Mouse (Mus musculus): ENCODE results near the gene Gna12.

Gene Gna12

DNA sequence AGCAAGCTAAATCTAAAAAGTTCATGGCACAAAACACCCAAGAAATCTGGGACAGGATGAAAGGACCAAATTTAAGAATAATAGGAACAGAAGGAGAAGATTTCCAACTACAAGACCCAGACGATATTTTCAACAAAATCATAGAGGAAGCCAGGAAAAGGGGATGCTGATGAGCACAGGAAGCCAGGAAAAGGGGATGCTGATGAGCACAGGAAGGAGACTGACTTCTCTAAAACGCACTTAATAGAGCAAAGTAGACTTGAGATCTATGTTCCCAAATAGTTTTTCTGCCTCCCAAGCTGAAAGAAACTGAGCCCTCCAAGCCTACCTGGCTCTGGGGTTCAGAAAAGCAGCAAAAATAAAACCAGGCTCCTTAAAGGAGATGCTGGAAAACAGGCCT is 2.8 kb downstream of the Gna12 start:
- DNase-seq (ENCODE audit: low read depth, low spot score) = no peak

DNA sequence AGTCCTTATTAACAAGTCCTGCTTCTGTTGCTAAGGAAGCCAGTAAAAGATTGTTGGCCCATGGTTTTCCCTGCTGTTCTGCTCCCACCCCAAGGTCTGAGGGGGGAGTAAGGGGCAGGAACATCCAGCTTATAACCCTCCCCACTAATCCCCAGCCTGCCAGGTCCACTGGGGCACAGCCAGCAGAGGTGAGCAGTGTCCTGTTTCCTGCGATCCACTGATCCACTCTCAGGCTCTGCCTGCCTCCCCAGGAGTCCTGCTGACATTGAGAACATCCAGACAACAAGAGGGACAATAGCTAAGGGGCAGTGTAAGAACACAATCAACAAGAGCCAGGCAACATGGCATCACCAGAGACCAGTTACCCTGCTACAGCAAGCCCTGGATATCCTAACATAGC is 3.4 kb downstream of the Gna12 start:
- DNase-seq (ENCODE audit: low read depth, low spot score) = no peak

DNA sequence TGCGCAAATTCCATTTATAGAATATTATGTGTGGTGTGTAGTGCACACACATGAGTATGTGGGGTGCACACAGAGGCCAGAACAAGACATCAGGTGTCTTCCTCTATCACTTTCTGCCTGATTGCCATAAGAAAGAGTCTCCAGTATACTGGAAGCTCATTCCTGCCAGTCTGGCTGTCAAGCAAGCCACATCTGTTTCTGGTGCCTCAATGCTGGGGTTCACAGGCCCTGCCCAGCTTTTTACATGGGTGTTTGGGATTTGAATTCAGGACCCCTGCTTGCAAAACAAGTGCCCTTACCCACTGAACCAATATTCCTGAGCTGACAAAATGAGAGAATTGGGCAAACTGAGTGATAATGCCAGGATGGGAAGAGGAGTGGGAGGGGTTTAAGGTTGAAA is 4.1 kb downstream of the Gna12 start:
- no peak for DNase-seq (ENCODE audit: low read depth, low spot score)

DNA sequence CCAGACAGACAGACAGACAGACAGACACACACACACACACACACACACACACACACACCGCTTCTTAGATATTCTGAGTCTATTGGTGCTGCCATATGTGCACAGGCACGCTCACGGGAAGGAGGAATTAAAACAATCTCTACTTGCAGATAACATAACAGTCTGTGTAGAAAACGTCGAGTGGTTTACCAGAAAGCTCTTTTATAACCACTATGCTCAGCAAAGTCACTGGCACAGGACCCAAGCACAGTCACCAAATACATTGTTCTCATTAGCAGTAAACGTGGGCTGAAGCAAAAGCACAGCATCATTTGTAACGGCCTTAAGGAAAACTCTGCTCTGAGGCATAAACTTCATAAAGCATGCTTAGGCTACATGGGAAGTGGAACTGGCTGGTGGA is 6.1 kb downstream of the Gna12 start:
- no peak for DNase-seq (ENCODE audit: low read depth, low spot score)

DNA sequence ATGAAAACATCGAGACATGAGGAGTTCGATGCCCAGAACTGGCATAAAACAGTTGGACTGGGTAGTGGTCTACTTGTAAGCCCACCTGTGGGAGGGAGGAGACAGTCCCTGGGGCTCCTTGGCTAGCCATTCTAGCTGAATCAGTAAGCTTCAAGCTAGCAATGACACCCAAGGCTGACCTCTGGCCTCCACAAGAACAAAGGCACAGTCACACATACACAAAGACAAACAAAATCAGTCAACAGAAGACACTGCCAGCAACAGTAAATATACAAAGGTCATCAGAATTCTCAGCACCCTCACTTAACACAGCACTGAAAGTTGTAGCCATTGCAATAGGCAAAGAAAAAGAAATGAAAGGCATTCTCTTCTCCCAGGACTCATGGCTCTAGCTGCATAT is 6.8 kb downstream of the Gna12 start:
- no peak for DNase-seq (ENCODE audit: low read depth, low spot score)

DNA sequence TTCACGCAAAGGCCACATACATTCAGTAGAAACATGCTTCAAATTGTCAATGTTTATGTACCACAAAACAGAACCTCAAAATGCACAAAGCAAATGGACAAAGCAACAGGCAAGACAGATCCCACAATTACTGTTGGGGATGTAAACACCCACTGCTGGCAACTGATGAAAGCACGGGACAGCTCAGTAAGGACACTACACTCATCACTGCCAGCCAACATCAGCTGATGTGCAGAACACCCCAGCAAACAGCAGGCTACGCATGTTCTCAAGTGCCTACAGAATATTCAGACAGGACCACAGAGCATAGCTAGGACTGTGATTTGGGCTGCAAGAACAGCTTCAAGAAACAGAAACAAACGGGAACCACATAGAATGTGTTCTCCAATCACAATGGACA is 8.3 kb downstream of the Gna12 start:
- no peak for DNase-seq (ENCODE audit: low read depth, low spot score)

DNA sequence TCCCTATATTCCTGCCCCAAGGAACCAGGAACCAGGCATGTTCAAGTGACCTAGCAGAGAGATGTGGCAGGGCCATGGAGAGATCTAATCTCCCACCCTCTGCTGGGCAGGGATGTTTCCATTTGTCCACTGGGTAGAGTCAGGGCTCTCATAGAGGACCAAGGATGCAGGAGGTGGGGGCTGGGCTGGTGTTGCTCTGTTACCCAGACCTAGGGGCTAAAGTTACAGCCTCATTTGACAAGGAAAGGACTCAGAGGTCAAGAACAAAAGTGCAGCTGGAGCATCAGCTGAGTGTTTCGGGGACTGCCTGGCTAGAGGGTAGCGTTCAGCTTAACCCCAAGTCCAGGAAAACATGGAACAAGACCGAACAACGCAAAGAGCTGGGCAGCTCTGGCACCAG is 9.7 kb downstream of the Gna12 start:
- no peak for DNase-seq (ENCODE audit: low read depth, low spot score)

DNA sequence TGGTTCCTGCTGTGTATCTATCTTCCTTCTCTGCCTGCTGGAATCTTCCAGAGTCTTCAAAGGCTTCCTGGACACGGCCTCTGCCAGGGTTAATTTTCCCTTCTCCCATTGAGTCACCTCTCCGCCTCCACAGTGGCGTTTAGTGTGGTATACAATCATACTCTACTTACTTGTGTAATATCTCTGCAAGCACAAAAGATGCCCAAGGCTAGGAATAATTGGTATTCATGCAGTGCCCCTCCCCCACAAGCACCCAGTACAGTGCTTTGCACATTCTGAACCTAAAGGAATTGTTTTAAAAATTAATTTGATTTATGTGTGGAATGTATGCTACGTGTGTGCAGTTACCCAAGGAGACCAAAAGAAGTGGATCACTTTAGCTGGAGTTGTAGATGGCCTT is 10.6 kb downstream of the Gna12 start:
- DNase-seq (ENCODE audit: low read depth, low spot score) = peak; percentile 85

DNA sequence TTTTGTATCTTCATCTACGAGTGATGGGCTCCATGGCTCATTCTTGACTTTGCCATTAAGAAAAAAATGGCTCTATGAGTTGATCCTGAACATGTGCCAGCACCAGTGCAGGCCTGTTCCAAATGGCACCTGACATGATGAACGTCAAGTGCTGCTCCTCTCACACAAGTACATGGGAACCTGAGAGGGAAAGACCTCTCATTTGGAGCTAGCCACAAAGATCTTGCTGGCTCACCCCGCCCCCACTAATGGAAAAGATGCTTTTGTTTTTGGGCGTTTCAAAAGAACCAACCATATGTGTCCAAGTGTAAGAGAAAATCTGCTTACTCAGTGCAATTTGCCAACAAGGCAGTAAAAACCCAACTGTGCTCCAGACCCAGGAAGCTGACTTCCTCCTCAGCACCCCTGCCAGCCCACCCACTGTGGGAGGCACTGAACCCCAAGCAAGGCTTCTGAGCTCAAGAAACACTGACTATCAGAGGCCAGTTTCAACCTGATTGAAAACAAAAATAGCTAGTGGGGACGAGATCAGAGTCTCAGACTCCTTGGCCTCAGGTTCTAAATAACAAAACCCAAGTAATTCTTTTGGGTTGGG is 11.7 kb downstream of the Gna12 start:
- no peak for DNase-seq (ENCODE audit: low read depth, low spot score)

DNA sequence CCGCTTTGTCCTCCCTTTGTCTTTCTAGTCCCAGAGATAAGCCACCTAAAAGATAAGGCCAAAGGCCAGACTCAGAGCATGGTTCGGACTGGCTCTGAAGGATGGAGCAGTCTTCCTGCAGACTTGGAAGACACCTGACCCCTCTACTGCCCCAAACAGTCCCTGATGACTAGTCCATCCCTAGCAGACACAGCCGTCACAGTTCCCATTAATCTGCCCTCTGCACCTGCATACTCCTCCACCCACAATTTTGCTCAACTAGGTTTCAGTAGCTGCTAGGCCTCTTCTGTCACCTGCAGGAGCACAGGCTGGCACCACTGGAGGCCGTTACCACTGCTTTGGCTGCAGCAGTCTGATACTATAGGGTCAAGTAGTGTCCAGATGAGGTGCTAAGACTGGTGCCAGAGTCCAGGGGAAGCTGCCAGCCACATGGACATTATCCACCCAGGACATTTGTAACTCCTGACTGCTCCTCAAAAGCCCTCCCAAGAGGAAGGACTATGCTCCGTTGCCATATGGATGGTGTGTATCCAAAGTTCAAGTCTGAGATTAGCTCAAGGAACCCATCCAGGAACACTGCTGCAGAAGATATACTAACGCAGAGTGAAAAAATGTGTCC is 13.2 kb downstream of the Gna12 start:
- DNase-seq (ENCODE audit: low read depth, low spot score) = no peak

DNA sequence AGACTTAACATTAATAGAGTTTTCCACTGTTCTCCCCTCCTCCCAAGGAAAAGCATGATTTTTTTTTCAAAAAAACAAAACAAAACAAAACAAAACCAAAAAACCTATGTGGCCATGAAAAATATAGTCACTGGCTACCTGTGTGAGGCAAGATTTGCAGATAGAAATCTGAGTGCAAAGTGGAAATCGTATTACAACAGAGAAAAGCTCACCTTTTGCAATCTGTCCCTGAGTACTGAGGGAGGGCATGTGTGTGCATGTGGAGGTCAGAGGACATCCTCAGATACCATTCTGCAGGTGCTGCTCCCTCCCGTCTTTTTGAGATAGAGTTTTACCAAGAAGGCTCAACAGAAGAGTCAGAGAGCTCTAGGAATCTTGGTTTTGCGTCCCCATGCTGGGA is 14.2 kb downstream of the Gna12 start:
- DNase-seq (ENCODE audit: low read depth, low spot score) = no peak

DNA sequence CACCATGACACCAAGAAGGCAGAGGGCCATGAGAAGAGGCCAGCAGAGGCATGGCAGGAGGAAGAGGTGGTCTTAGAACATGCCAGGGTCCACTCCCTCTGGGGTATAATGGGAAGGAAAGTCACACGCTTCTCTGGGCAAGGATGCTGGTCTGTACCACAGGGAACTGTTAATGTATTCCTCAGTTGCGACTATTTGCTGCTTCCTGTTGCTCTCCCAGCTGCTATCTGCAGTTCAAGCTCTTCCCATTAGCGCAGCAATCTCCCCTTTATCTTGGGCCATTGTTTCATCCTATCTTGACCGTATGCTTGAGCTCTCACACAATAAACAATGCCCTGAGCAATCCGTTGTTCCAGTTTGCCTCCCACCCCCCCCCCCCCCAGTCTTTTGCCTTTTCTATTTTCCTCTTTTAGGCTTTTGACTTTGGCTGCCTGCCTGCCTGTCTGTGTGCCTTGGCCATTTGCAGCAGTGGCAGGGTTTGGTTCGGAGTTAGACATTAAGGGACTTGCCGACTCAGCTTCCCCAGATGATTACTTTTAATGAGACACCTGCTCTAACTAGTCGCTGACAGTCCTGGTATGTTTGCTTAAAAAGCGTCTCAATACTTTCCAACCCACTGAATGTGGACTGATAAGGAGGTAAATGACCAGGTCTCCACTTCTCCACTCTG is 15.0 kb downstream of the Gna12 start:
- no peak for DNase-seq (ENCODE audit: low read depth, low spot score)

DNA sequence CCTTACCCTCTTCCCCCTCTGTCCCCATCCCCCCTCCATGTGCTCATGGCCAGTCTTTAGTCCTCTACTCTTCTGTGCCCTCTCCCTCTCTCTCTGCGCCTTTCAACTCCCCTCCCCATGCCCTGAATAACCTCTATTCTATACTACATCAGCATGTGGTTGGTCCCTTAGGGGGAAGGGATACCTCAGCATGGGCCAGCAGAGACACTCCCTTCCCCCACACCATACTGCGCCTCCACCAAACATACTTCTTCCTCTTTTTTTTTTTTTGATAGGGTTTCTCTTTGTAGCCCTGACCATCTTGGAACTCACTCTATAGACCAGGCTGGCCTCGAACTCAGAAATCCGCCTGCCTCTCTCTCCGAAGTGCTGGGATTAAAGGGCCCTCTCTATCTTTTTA is 15.8 kb downstream of the Gna12 start:
- no peak for DNase-seq (ENCODE audit: low read depth, low spot score)

DNA sequence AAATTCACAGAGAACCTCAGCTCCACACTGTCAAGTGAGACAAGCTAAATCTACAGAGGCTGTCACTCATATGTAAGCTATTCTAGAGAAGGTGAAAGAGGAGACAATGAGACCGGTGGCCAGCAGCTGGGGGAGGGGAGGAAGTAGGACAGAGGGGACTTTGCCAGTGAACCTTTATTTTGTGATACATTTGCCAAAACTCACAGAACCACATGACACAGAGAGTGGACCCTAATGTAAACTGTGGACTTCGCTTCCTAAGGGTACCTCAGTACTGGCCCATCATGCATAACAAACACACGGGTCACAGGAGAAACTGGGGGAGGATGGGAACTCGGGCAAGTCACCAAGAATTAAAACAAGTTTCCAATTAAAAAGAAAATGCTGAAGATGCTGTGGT is 17.5 kb downstream of the Gna12 start:
- no peak for DNase-seq (ENCODE audit: low read depth, low spot score)

DNA sequence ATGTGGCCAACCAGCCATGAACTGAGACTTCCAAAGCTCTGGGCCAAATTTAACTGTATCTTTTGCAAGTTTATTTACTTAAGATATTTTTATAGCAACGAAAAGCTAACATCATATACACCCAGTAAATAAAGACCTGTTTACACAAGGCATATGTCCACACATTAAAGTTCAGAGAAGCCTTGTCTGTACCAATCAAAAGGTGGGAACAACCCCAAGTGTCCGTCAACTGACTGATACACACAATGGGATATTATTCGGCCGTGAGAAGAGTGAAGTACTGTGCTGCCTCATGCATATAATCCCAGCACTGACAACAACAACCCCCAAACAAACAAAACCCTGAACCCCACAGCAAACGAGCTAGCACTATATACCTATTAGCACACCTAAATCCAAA is 18.2 kb downstream of the Gna12 start:
- DNase-seq (ENCODE audit: low read depth, low spot score) = no peak

DNA sequence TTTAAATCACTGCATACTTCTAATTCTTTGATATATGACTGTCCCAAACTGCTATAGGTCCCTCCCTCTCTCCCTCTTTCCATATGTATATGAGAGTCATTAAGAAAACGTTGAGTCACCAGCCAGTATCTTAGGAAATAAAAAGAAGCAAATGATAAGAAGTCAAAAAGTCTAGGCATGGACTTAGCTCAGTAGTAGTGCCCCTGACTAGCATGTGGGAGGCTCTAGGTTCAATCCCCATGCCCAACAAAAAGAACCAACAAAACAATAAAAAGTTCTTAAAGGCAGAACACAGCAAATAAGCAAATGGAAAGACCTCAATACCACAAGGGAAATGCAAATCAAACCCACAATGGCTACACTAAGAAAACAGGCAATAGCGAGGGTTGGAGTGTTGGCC is 18.8 kb downstream of the Gna12 start:
- DNase-seq (ENCODE audit: low read depth, low spot score) = peak; percentile 31

DNA sequence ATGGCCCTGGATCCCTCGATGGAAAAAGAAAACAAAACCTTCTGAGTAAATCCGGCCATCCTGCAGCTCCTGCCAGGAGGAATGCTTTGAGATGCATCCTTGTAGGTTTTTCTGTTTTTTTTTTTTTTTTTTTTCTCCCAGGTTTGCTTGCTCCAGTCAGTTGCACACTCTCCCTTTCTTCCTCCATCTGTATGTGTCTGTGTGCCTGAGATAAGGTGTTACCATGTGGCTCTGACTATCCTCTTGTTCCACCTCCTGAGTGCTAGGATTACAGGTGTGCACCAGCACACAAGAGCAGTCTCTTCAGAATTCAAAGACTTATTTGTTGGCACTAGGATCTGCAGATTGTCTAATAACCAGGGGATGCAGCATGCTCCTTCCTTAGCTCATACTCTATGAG is 23.3 kb downstream of the Gna12 start:
- no peak for DNase-seq (ENCODE audit: low read depth, low spot score)

DNA sequence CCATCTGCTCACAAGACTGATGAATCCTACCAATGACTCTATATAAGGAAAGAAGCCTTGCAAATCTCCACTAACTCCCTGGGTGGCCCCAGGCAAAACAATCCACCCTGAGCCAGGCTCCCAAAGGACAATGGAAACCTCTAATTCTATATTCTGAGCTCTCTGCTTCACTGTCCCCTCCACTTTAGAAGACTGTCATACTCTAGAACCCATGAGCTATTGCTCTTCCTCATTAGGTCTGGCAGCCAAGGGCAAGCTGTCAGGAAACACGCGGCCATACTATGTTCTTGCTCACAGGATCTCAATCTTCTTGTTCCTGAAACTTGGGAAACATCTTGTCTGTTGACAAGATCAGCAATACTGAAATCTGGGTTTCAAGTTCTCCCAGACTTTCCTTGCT is 24.0 kb downstream of the Gna12 start:
- peak; percentile 37 for DNase-seq (ENCODE audit: low read depth, low spot score)

DNA sequence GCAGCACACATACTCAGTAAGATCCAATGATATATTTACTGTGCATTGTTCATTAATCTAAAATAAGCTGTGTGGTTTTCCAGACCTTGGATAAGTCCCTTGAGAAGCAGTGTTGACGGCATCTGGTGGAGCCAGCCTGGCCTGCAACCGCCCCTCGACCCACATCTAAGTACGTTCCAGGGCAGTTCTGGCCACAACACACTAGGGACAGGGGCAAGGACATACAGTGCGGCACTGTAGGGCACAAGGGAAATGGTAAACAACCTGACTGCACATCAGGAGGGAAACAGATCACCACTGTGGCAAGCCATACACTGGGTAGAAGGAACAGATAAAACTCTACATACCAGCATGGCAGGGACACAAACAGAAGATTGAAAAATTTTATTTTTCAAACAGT is 28.4 kb downstream of the Gna12 start:
- no peak for DNase-seq (ENCODE audit: low read depth, low spot score)

DNA sequence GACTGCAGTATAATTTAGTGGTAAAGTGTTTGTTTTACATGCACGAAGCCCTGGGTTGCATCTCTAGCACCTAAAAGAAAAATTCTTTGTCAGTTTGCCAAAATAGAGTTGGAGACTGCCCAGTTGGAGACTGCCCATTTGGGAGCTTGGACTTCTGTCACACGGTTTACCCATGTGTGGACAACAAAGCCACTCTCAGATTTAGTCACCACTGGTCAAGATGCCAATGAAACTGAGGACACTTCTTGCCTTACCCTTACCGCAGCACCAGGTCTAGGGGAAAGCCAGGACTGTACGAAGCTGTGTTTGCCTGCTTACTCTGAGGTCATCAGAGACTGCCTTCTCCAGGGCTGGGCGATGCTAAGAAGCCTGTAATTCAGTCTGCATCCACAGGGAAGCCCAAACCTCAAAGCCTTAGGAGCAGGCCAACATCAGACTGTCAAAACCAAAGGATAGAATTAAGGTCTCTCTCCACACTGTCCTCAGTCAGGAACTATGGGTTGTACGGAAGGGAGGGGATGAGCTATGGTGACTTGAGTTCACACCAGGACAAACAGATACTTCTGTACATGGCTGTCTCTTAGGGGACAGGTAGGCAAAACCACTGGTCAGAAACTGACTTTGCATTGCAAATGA is 29.8 kb downstream of the Gna12 start:
- peak; percentile 52 for DNase-seq (ENCODE audit: low read depth, low spot score)

DNA sequence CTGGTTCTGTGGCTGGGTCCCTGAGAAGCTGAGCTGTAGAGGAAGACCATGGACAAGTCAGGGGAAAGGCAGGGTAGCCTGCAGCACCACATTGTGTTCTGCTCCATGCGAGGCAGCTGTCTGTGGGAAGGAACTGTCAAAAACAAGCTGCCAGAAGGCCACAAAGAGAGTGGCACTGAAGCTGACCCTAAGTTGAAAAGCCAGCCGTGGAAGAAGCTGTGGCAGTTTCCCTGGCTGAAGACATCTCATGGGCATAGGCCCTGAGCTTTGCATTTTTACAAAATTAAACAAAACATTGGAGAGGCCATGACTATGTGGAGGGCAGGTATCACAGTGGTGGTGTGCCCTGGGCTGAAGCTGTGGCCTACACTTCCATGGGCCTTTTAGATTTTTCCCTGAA is 31.0 kb downstream of the Gna12 start:
- no peak for DNase-seq (ENCODE audit: low read depth, low spot score)

DNA sequence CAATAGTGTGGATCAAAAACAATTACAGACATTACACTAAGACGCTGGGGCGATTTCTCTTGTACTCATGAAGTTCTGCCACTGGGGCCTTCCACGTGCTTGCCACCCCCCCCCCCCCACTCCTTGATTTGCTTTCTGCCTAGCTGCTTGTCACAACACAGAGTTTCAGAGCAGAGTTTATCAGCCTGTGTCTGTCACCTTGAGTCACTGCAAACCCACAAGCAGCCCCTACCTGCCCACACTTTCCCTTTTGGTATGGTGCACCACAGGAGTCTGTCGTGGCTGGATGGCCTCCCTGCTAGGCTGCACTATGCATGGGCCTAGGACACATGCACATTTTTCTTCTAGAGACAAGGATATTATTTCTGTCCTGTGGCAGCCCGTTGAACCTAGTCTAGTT is 31.5 kb downstream of the Gna12 start:
- DNase-seq (ENCODE audit: low read depth, low spot score) = no peak

DNA sequence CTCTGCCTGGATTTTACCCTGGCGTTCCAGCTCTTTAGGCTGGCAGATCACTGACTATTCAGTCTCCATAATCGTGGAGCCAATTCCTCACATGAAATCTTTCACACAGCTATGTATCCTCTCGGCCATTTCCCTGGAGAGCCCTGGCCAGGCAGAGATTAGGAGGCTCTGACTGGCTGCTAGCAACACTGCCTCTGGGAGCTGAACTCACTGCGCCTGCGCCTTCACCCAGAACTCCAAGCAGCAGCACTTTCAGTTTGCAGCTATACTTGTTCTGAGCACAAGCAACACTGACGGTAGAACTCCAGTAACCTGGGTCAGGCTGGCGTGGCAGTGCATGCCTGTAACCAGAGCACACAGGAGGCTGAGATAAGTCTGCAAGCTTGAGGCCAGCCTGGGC is 32.1 kb downstream of the Gna12 start:
- DNase-seq (ENCODE audit: low read depth, low spot score) = no peak
